Mouse (Mus musculus) bone marrow, adult 2 months (tissue): ENCODE results near the gene Prkd3.

Experiments
- CTCF ChIP-seq: fragments of 200-500 bp; IDR thresholded peaks from 2 replicates; pipeline ENCODE4 v1.5.1; 2011; ENCODE audit warnings: low read length, control low read depth; ENCODE audit not compliant: control insufficient read depth, insufficient read depth
- POLR2A ChIP-seq: fragments of 200-500 bp; IDR thresholded peaks from 2 replicates; pipeline ENCODE4 v1.6.1; 2011; ENCODE audit warnings: low read depth, mild to moderate bottlenecking, control low read depth, low read length, borderline replicate concordance; ENCODE audit not compliant: control insufficient read depth

GRCm38 (mm10) chr17:78942579-78942978 lies 78.0 kb downstream of the Prkd3 start:
- TF ChIP-seq CTCF (no peak), POLR2A (no peak)
